ENCODE assay signal across 12 mouse cellular contexts in genomic region chr2:95448897-95449296, GRCm38 (mm10).
DNase-seq lines count a peak whose midpoint lies in the region; ATAC-seq and TF ChIP-seq lines count a peak whose summit lies in the region.
"Had no signal": no experiment of that assay in that cellular context is flagged by ENCODE, and none has a peak within 500 bp of the region (broad histone marks: within the 10 kb centered on the region; RNA-seq: fewer than 3 reads in every experiment).

No protein-coding gene starts in this region.

- H3K27ac ChIP-seq in kidney, embryonic 15.5 days: no peak overlapping the region
- no peak overlapping the region for H3K27ac ChIP-seq in forebrain, embryonic 11.5 days (ENCODE audit: low read depth, low read length)
- H3K27ac ChIP-seq in left cerebral cortex, adult 2 months: no peak overlapping the region
- no peak overlapping the region for H3K27ac ChIP-seq in neural tube, embryonic 11.5 days (ENCODE audit: low read depth, low read length)
- no peak overlapping the region for H3K27ac ChIP-seq in intestine, embryonic 16.5 days (ENCODE audit: low read length)
- no peak overlapping the region for H3K27ac ChIP-seq in intestine, postnatal 0 days (ENCODE audit: low read depth, low read length)
- H3K27ac ChIP-seq: embryonic facial prominence, embryonic 13.5 days had no signal

- ATAC-seq in kidney, embryonic 15.5 days (replicated peaks; ENCODE audit: low FRiP score): 0 out of 2 replicates have a peak, but pooled peaks have one; percentile 64
- ATAC-seq in forebrain, embryonic 11.5 days (replicated peaks; ENCODE audit: low FRiP score): peak; percentile 92
- ATAC-seq in neural tube, embryonic 11.5 days (ENCODE audit: insufficient read depth, low FRiP score, low TSS enrichment): peak; percentile 68
- ATAC-seq in intestine, embryonic 16.5 days: no peak
- no peak for ATAC-seq in monocyte, adult 5-6 weeks (replicated peaks; ENCODE audit: insufficient number of reproducible peaks, low FRiP score, low TSS enrichment, poor library complexity, severe bottlenecking)
- ATAC-seq in intestine, postnatal 0 days: no peak

- intact Hi-C loops in left cerebral cortex, adult 2 months (cut with DNase I): no loop called here

- no peaks in the 10 kb centered on the region for H3K4me1 ChIP-seq in kidney, embryonic 15.5 days
- H3K4me1 ChIP-seq in forebrain, embryonic 11.5 days (replicated peaks; ENCODE audit: control insufficient read depth, insufficient read depth, low read length): no peaks in the 10 kb centered on the region; the same call in 1 of the 2 replicates
- H3K4me1 ChIP-seq in neural tube, embryonic 11.5 days (ENCODE audit: control insufficient read depth, insufficient read depth, low read length): no peaks in the 10 kb centered on the region
- no peaks in the 10 kb centered on the region for H3K4me1 ChIP-seq in intestine, embryonic 16.5 days (ENCODE audit: control insufficient read depth, insufficient read depth, low read length)
- no peaks in the 10 kb centered on the region for H3K4me1 ChIP-seq in intestine, postnatal 0 days (replicated peaks; ENCODE audit: control insufficient read depth, insufficient read depth, low read length)
- H3K4me1 ChIP-seq: embryonic facial prominence, embryonic 13.5 days had no signal

- H3K36me3 ChIP-seq in kidney, embryonic 15.5 days: no peaks in the 10 kb centered on the region
- no peaks in the 10 kb centered on the region for H3K36me3 ChIP-seq in forebrain, embryonic 11.5 days (ENCODE audit: control insufficient read depth, insufficient read depth, low read length)
- H3K36me3 ChIP-seq in neural tube, embryonic 11.5 days (ENCODE audit: control insufficient read depth, insufficient read depth, low read length): no peaks in the 10 kb centered on the region
- H3K36me3 ChIP-seq in intestine, embryonic 16.5 days (ENCODE audit: control insufficient read depth, insufficient read depth, low read length): no peaks in the 10 kb centered on the region
- H3K36me3 ChIP-seq in intestine, postnatal 0 days (ENCODE audit: control insufficient read depth, insufficient read depth): no peaks in the 10 kb centered on the region
- H3K36me3 ChIP-seq: embryonic facial prominence, embryonic 13.5 days had no signal

- H3K27me3 ChIP-seq in kidney, embryonic 15.5 days: no peaks in the 10 kb centered on the region
- no peaks in the 10 kb centered on the region for H3K27me3 ChIP-seq in forebrain, embryonic 11.5 days (ENCODE audit: control insufficient read depth, insufficient read depth, low read length)
- H3K27me3 ChIP-seq in neural tube, embryonic 11.5 days (ENCODE audit: control insufficient read depth, insufficient read depth, low read length): no peaks in the 10 kb centered on the region
- no peaks in the 10 kb centered on the region for H3K27me3 ChIP-seq in intestine, embryonic 16.5 days (replicated peaks; ENCODE audit: control insufficient read depth, insufficient read depth, low read length)
- no peaks in the 10 kb centered on the region for H3K27me3 ChIP-seq in intestine, postnatal 0 days (replicated peaks; ENCODE audit: control insufficient read depth, insufficient read depth, low read length)
- H3K27me3 ChIP-seq: embryonic facial prominence, embryonic 13.5 days had no signal

- no peak; the same call in none of the 2 replicates for TF ChIP-seq CTCF in left cerebral cortex, adult 2 months (IDR thresholded peaks at IDR 0.05)
- no peak for TF ChIP-seq CTCF in intestine, postnatal 0 days (IDR thresholded peaks at IDR 0.05; ENCODE audit: low read depth)

- H3K9ac ChIP-seq in kidney, embryonic 15.5 days: no peak overlapping the region
- no peak overlapping the region for H3K9ac ChIP-seq in forebrain, embryonic 11.5 days (ENCODE audit: low read length)
- H3K9ac ChIP-seq in neural tube, embryonic 11.5 days (ENCODE audit: low read length): no peak overlapping the region
- no peak overlapping the region for H3K9ac ChIP-seq in intestine, embryonic 16.5 days (ENCODE audit: low read depth, low read length)
- no peak overlapping the region for H3K9ac ChIP-seq in intestine, postnatal 0 days (ENCODE audit: low read depth, low read length)
- H3K9ac ChIP-seq: embryonic facial prominence, embryonic 13.5 days had no signal

- no peak overlapping the region for H3K4me3 ChIP-seq in kidney, embryonic 15.5 days (replicated peaks)
- no peak overlapping the region for H3K4me3 ChIP-seq in forebrain, embryonic 11.5 days (ENCODE audit: low read depth, low read length)
- no peak overlapping the region for H3K4me3 ChIP-seq in left cerebral cortex, adult 2 months
- no peak overlapping the region for H3K4me3 ChIP-seq in neural tube, embryonic 11.5 days (ENCODE audit: low read depth, low read length)
- no peak overlapping the region for H3K4me3 ChIP-seq in intestine, embryonic 16.5 days (ENCODE audit: low read length)
- H3K4me3 ChIP-seq in intestine, postnatal 0 days (ENCODE audit: low read depth, low read length): no peak overlapping the region
- H3K4me3 ChIP-seq: embryonic facial prominence, embryonic 13.5 days; myocyte had no signal

- no peak overlapping the region for H3K4me2 ChIP-seq in kidney, embryonic 15.5 days
- H3K4me2 ChIP-seq in forebrain, embryonic 11.5 days (ENCODE audit: low read depth, low read length, severe bottlenecking): no peak overlapping the region
- no peak overlapping the region for H3K4me2 ChIP-seq in neural tube, embryonic 11.5 days (ENCODE audit: low read depth)
- no peak overlapping the region for H3K4me2 ChIP-seq in intestine, embryonic 16.5 days (ENCODE audit: low read depth, low read length)
- H3K4me2 ChIP-seq in intestine, postnatal 0 days (replicated peaks; ENCODE audit: low read depth): no peak overlapping the region
- H3K4me2 ChIP-seq: embryonic facial prominence, embryonic 13.5 days had no signal

- DNase-seq in kidney, adult 11 months: no peak
- DNase-seq in forebrain, embryonic 11.5 days (ENCODE audit: low spot score): no peak
- DNase-seq in left cerebral cortex, adult 2 months (ENCODE audit: extremely low spot score in 1 of 2, low spot score in 2 of 2): peak; percentile 9 to 11
- peak; percentile 49 for DNase-seq in neural tube, embryonic 11.5 days (ENCODE audit: low spot score)
- DNase-seq: liver; thymus, adult 18-20 months had no signal

- no peaks in the 10 kb centered on the region for H3K9me3 ChIP-seq in kidney, embryonic 15.5 days (replicated peaks)
- no peaks in the 10 kb centered on the region for H3K9me3 ChIP-seq in forebrain, embryonic 11.5 days (ENCODE audit: control insufficient read depth, low read length)
- H3K9me3 ChIP-seq in neural tube, embryonic 11.5 days (ENCODE audit: control insufficient read depth, low read length): no peaks in the 10 kb centered on the region
- H3K9me3 ChIP-seq in intestine, embryonic 16.5 days (ENCODE audit: control insufficient read depth, low read length): no peaks in the 10 kb centered on the region
- no peaks in the 10 kb centered on the region for H3K9me3 ChIP-seq in intestine, postnatal 0 days (ENCODE audit: control insufficient read depth)
- H3K9me3 ChIP-seq: embryonic facial prominence, embryonic 13.5 days had no signal

- 0% methylated on average over 1 of the region's 1 CpGs for WGBS in kidney, embryonic 15.5 days
- 0% methylated on average over 1 of the region's 1 CpGs for WGBS in forebrain, embryonic 11.5 days
- WGBS in neural tube, embryonic 11.5 days: 4% methylated on average over 1 of the region's 1 CpGs
- 11% methylated on average over 1 of the region's 1 CpGs for WGBS in intestine, embryonic 16.5 days
- 12% methylated on average over 1 of the region's 1 CpGs for WGBS in intestine, postnatal 0 days

Comparison
In these comparisons a context has a peak if more than half of its experiments do, and no peak if none do; other contexts are left out.
1. ATAC-seq: peak in kidney, embryonic 15.5 days (single experiment), forebrain, embryonic 11.5 days (single experiment) and neural tube, embryonic 11.5 days (single experiment); none in intestine, embryonic 16.5 days (single experiment), monocyte, adult 5-6 weeks (single experiment) and intestine, postnatal 0 days (single experiment).
2. DNase-seq: peak in left cerebral cortex, adult 2 months (2 of 2) and neural tube, embryonic 11.5 days (single experiment); none in kidney, adult 11 months (single experiment) and forebrain, embryonic 11.5 days (single experiment).